Mouse (Mus musculus) leukemia stem cell, adult 10-12 weeks (primary cell): ENCODE data around the gene Lima1. TPM values are rescaled to one million over a fixed set of nuclear protein-coding genes. Genes with fewer than 3 reads are reported as not detected.

ENCODE experiments used
- polyA plus RNA-seq: library from polyadenylated mRNA; stranded (reverse); fragments of >175 nt; gene quantifications from 2 replicates; pipeline ENCODE4 v1.2.3, GENCODE M21; 2012; ENCODE audit warnings: low replicate concordance

The Lima1 gene
- polyA plus RNA-seq: 1.0 and 2.6 TPM in 2 replicates

GRCm38 (mm10) chr15:99875334-99875869 is at the start of gene Lima1:
TSS of gene Lima1 (minus strand) at chr15:99875456.

DNA sequence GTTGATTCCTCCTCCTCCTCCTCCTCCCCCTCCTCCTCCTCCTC is 102.6 kb downstream of the Lima1 start, which contains the start of gene Cers5:
Cers5 (minus strand) TSS at position 5 of the 44 bp plus-strand sequence.

Other genes with a start within 250 kb of the Lima1 start
- gene Racgap1, start 223.8 kb downstream of the Lima1 start, polyA plus RNA-seq: 3.3 and 14.9 TPM in 2 replicates
- not detected in 2 replicates for gene Asic1, start 205.1 kb downstream of the Lima1 start, polyA plus RNA-seq
- 27.7 and 29.8 TPM in 2 replicates for gene Smarcd1, start 173.3 kb downstream of the Lima1 start, polyA plus RNA-seq
- gene Gm17349, start 170.0 kb downstream of the Lima1 start, polyA plus RNA-seq: 10.0 and 21.9 TPM in 2 replicates
- 8.1 and 8.8 TPM in 2 replicates for gene Gpd1, start 157.9 kb downstream of the Lima1 start, polyA plus RNA-seq
- gene Cox14, start 149.8 kb downstream of the Lima1 start, polyA plus RNA-seq: 26.9 and 33.0 TPM in 2 replicates
- gene Cers5, start 102.6 kb downstream of the Lima1 start, polyA plus RNA-seq: 1.6 and 2.9 TPM in 2 replicates
- not detected in 2 replicates for gene Fam186a, start 91.6 kb upstream of the Lima1 start, polyA plus RNA-seq
- gene Larp4, start 94.6 kb upstream of the Lima1 start, polyA plus RNA-seq: 7.9 and 12.0 TPM in 2 replicates
- gene Dip2b, start 163.2 kb upstream of the Lima1 start, polyA plus RNA-seq: 1.0 and 1.8 TPM in 2 replicates